Mouse (Mus musculus) cortical plate, adult 2 months (tissue): ENCODE measurements at regions not wholly inside any gene's neighbourhood (a gene's known extent, or its start where the extent isn't known, plus 50 kb on each side); places are given as distances from the start of the nearest gene placed in this dataset.

Experiments used
- CTCF ChIP-seq: fragments of 200-500 bp; IDR thresholded peaks from 2 replicates; pipeline ENCODE4 v1.5.1; 2011; ENCODE audit warnings: mild to moderate bottlenecking, control low read depth, low read length; ENCODE audit not compliant: insufficient read depth; ENCODE audit errors: extremely low read depth
- POLR2A ChIP-seq: fragments of 200-500 bp; IDR thresholded peaks from 2 replicates; pipeline ENCODE4 v1.6.1; 2011; ENCODE audit warnings: mild to moderate bottlenecking, low read length, control low read depth; ENCODE audit not compliant: insufficient read depth; ENCODE audit errors: extremely low read depth

GRCm38 (mm10) chr5:44917173-44917815, 117.8 kb upstream of the Ldb2 start:
- TF ChIP-seq CTCF: no peak
- no peak for TF ChIP-seq POLR2A
